Mouse (Mus musculus): ENCODE measurements around the gene Arid1b.

- TF ChIP-seq CEBPB (IDR thresholded peaks at IDR 0.05; ENCODE audit: low read depth) (no peak), CTCF (IDR thresholded peaks at IDR 0.05; ENCODE audit: control insufficient read depth, insufficient read depth, insufficient read length) (no peak), MYOD1 (IDR thresholded peaks at IDR 0.05; ENCODE audit: control insufficient read depth, insufficient read length, low read depth) (no peak), MYOG (IDR thresholded peaks at IDR 0.05; ENCODE audit: control insufficient read depth, extremely low read depth, insufficient read length) (no peak)
These were observed 43.1 kb downstream of the Arid1b start for GRCm38 (mm10) chr17:5037199-5037598.
